Mouse (Mus musculus) megakaryocyte, adult 5-6 weeks (primary cell): ENCODE measurements around the gene 1110002E22Rik. TPM values are rescaled to one million over a fixed set of nuclear protein-coding genes. Genes with fewer than 3 reads are reported as not detected.

ENCODE experiments used
- ATAC-seq: 2 replicates; pipeline ENCODE4 v1.8.0; 2016; ENCODE audit warnings: mild to moderate bottlenecking, inconsistent platforms; ENCODE audit not compliant: poor library complexity, severe bottlenecking
- total RNA-seq, 2 experiments: library from RNA; stranded (forward) in 1 of 2; stranded (reverse) in 1 of 2; fragments of 153-499, 151-499 nt in 1 of 2; fragments of 221-1000, 200-1000 nt in 1 of 2; gene quantifications; 2 replicates each; pipeline versions ENCODE4 v1.2.3 to v1.2.4; 2015 to 2017

The 1110002E22Rik gene
- total RNA-seq, 2 experiments from 2014 or later = not detected

DNA sequence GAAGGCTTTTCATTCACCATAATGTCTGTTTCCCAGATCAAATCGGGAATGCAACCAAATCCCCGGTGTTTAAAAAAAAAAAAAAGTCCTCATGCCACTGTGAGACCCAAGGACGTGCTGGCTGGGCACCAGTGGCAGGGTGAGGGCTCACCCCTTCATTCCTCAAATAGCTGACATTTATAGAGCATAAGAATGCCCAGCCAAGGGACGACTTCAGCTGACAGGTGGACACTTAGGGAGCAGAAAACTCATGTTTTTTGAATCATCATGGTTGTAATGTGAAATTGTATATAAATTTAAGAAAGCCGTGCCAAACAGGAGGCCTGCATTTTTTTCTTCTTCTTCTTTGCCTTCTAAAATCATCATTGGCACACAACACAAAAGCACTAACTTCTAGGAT is 40.2 kb downstream of the 1110002E22Rik start:
- ATAC-seq = no peak

GRCm38 (mm10) chr3:138106887-138107286 is 42.0 kb downstream of the 1110002E22Rik start:
- no peak for ATAC-seq

- ATAC-seq = no peak
Observed at GRCm38 (mm10) chr3:138110910-138111782, 46.3 kb downstream of the 1110002E22Rik start.

GRCm38 (mm10) chr3:138114106-138114505 is 49.3 kb downstream of the 1110002E22Rik start:
- no peak for ATAC-seq

DNA sequence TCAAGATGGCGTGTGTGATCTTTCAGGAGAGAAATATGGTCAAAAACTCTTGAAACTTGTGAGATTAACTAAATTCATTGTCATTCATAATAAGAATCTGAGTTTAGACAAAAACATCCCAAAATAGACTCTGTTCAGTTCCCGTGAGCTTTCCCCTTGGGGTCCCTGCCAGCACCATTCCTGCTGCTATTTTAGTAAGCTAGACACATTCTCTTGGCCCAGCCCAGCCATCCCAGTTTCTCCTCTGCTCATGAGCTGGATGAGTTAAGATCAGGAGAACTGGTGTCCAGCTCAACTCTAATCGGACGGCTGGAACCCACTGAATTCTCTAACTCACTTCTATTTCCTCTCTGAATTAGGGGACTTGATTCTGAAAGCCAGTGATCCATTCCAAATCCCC is 52.0 kb downstream of the 1110002E22Rik start:
- no peak for ATAC-seq

- ATAC-seq = no peak
Observed at GRCm38 (mm10) chr3:138118392-138118791, 53.5 kb downstream of the 1110002E22Rik start.

DNA sequence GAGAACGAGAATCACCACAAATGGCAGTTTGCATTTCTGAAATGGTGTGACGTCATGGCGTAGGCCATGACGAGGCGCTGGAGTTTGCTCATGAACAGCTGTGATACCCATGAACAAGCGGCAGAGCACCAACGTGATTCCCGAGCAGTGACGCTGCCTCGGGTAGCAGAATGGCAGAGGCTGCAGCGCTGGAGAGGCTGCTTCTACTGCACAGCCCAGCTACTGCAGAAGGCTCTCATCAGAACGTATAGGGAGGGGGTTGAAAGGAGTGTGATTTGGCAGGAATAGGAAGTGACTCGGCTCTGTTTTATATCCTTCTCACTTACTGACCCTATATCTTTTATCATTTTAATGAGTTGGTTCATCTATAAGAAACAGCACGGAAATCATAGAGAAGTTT is 54.0 kb downstream of the 1110002E22Rik start:
- peak; percentile 56 for ATAC-seq

DNA sequence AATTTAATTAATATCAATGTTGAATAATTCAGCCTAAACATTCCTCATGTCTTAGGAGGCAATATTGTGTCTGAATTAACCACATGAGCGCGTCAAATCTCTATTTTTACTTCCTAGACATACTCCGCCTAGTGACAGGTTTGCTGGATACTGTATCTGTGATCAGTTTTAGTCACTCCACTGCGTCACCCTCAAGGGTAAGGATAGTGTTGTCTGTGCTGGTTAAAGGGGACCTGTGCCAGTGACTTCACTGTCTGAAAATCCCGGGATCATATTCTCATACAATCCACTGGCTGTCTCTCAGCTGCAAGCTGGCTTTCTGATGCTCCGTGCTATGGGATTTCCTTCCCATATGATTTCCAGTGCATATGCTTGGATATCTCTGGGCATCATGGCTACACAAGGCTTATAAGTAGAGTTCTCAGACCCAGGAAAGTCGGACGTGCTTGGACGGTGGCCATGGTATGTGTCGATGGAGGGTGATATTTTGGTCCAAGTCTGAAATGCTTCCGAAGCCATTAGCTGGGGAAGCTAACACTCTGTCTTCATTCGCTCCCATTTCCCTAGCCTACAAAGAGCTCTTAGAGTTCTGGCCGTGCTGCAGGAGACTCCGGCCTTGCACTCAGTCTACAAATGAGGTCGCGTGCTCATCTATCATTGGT is 54.7 kb downstream of the 1110002E22Rik start:
- no peak for ATAC-seq

DNA sequence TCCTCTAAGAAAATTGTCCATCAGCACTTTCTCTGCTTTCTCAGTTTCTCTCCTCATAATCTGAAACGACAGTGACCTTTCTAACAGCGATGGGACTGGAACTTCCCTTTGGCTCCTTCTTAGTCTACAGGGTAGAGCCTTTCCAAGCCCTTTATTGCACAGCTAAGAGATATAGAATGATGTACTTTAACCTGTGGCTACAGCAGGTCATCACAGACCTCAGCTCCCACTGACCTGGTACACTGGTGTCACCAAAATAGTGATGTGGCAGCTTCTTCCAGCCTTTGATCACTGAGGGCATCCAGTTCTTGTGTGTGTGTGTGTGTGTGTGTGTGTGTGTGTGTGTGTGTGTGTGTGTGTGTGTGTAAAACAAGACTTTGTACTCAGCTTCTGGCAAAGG is 56.6 kb downstream of the 1110002E22Rik start:
- no peak for ATAC-seq

GRCm38 (mm10) chr3:138123842-138124241 is 59.0 kb downstream of the 1110002E22Rik start:
- ATAC-seq = no peak

GRCm38 (mm10) chr3:138129110-138129509 is 64.3 kb downstream of the 1110002E22Rik start:
- ATAC-seq = no peak

DNA sequence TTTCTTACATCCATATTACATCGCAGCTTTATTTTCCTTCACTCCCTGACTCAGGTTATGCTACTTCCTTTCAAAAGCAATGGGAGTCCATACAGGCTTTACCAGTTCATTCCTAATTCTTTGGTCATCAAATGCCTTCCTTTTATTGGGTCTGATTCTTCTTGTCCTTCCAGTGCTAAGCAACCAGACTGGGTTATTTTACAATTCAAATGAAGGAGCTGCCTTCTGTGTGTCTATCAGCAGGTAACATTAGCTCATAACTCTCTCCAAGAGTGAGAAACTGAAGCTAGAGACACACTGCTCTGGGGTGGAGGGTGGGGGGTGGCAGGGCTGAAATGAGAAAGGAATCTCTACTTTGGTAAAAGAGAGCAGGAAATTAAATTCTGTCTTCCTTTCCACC is 65.8 kb downstream of the 1110002E22Rik start:
- no peak for ATAC-seq

Other genes with a start within 250 kb of the 1110002E22Rik start
- gene H2afz, start 200.6 kb upstream of the 1110002E22Rik start, total RNA-seq (2015) = 1,652 and 1,948 TPM in 2 replicates
- gene H2afz, start 200.6 kb upstream of the 1110002E22Rik start, total RNA-seq (2017) = 1,300 and 1,333 TPM in 2 replicates
- gene Dnajb14, start 197.4 kb upstream of the 1110002E22Rik start, total RNA-seq (2015) = 32.0 and 33.3 TPM in 2 replicates
- gene Dnajb14, start 197.4 kb upstream of the 1110002E22Rik start, total RNA-seq (2017) = 26.9 and 32.6 TPM in 2 replicates
- 107 and 129 TPM in 2 replicates for gene Lamtor3, start 146.5 kb upstream of the 1110002E22Rik start, total RNA-seq (2015)
- gene Lamtor3, start 146.5 kb upstream of the 1110002E22Rik start, total RNA-seq (2017) = 102 and 112 TPM in 2 replicates
- gene Dapp1, start 83.5 kb upstream of the 1110002E22Rik start, total RNA-seq (2015) = 74.2 and 74.8 TPM in 2 replicates
- 95.7 and 112 TPM in 2 replicates for gene Dapp1, start 83.5 kb upstream of the 1110002E22Rik start, total RNA-seq (2017)
- gene Gm5105, start 2.3 kb downstream of the 1110002E22Rik start, total RNA-seq (2015) = not detected in 2 replicates
- gene Gm5105, start 2.3 kb downstream of the 1110002E22Rik start, total RNA-seq (2017) = not detected in 2 replicates
- 2.1 and 2.5 TPM in 2 replicates for gene Trmt10a, start 78.4 kb downstream of the 1110002E22Rik start, total RNA-seq (2015)
- 2.7 and 7.4 TPM in 2 replicates for gene Trmt10a, start 78.4 kb downstream of the 1110002E22Rik start, total RNA-seq (2017)
- 1.0 and 1.2 TPM in 2 replicates for gene Mttp, start 79.9 kb downstream of the 1110002E22Rik start, total RNA-seq (2015)
- gene Mttp, start 79.9 kb downstream of the 1110002E22Rik start, total RNA-seq (2017) = 1.1 and 1.2 TPM in 2 replicates
- gene 4930579F01Rik, start 128.8 kb downstream of the 1110002E22Rik start, total RNA-seq (2015) = not detected in 2 replicates
- not detected in 2 replicates for gene 4930579F01Rik, start 128.8 kb downstream of the 1110002E22Rik start, total RNA-seq (2017)
- gene Adh7, start 152.7 kb downstream of the 1110002E22Rik start, total RNA-seq (2015) = not detected in 2 replicates
- not detected in 2 replicates for gene Adh7, start 152.7 kb downstream of the 1110002E22Rik start, total RNA-seq (2017)
- 0.96 TPM in 1 of 2 replicates, not detected in the other for gene Adh1, start 195.9 kb downstream of the 1110002E22Rik start, total RNA-seq (2015)
- gene Adh1, start 195.9 kb downstream of the 1110002E22Rik start, total RNA-seq (2017) = not detected in 2 replicates
- gene Adh6a, start 248.2 kb downstream of the 1110002E22Rik start, total RNA-seq (2015) = not detected in 2 replicates
- not detected in 2 replicates for gene Adh6a, start 248.2 kb downstream of the 1110002E22Rik start, total RNA-seq (2017)